Mouse (Mus musculus) forebrain, embryonic 14.5 days (tissue): ENCODE measurements around the gene Antxr1. TPM values are rescaled to one million over a fixed set of nuclear protein-coding genes. Genes with fewer than 3 reads are reported as not detected.

Source experiments
- ATAC-seq: fragments of 200-750 bp; cut with Nextera tagmentation; 2 replicates; pipeline ENCODE4 v1.8.0; 2017; ENCODE audit warnings: mild to moderate bottlenecking, moderate library complexity
- DNase-seq: peaks from one replicate; pipeline ENCODE4 v3.0.0-alpha.2; 2015; ENCODE audit warnings: low spot score
- H3K27ac ChIP-seq: fragments of 300-500 bp; sonication (generic); 2 replicates; pipeline ENCODE4 v1.5.1; 2014; ENCODE audit warnings: low read depth, mild to moderate bottlenecking, control low read depth, low read length, moderate library complexity
- H3K27me3 ChIP-seq: fragments of 300-500 bp; sonication (generic); replicated peaks from 2 replicates; pipeline ENCODE4 v1.6.1; 2014; ENCODE audit warnings: low read length, control low read depth, mixed read lengths; ENCODE audit not compliant: control insufficient read depth, insufficient read depth
- H3K36me3 ChIP-seq: fragments of 300-500 bp; sonication (generic); 2 replicates; pipeline ENCODE4 v1.6.1; 2014; ENCODE audit warnings: low read length, control low read depth; ENCODE audit not compliant: control insufficient read depth, insufficient read depth
- H3K4me1 ChIP-seq: fragments of 300-500 bp; sonication (generic); 2 replicates; pipeline ENCODE4 v1.6.1; 2014; ENCODE audit warnings: antibody characterized with exemption, low read length, control low read depth; ENCODE audit not compliant: control insufficient read depth, insufficient read depth
- H3K4me2 ChIP-seq: fragments of 300-500 bp; sonication (generic); 2 replicates; pipeline ENCODE4 v1.6.1; 2014; ENCODE audit warnings: mild to moderate bottlenecking, control low read depth, low read length
- H3K4me3 ChIP-seq: fragments of 300-500 bp; sonication (generic); 2 replicates; pipeline ENCODE4 v1.5.1; 2014; ENCODE audit warnings: low read depth, low read length, control low read depth
- H3K9ac ChIP-seq: fragments of 300-500 bp; sonication (generic); 2 replicates; pipeline ENCODE4 v1.6.1; 2014; ENCODE audit warnings: mild to moderate bottlenecking, low read length, control low read depth, moderate library complexity
- H3K9me3 ChIP-seq: fragments of 300-500 bp; sonication (generic); replicated peaks from 2 replicates; pipeline ENCODE4 v1.6.1; 2016; ENCODE audit warnings: low read length, control low read depth, mixed read lengths; ENCODE audit not compliant: control insufficient read depth
- WGBS: fragments of 180-500 bp; shearing (Covaris S2); extraction: QIAGEN DNeasy Blood & Tissue Kit; methylation state at CpG from one replicate; pipeline ENCODE4 v1.1.7; 2014; 5-methylcytosine and 5-hydroxymethylcytosine counted together
- polyA plus RNA-seq: library from polyadenylated mRNA; unstranded; fragments of >200 nt; fragmentation: Nextera tagmentation; extraction: Ambion mirVana; gene quantifications from 2 replicates; pipeline ENCODE4 v1.2.1, GENCODE M21; 2014

Gene Antxr1
- polyA plus RNA-seq, 1 experiment from 2014 or later, result 2.3 TPM

GRCm38 (mm10) chr6:87092476-87092875, 243.1 kb downstream of the Antxr1 start:
- DNase-seq (no peak), ATAC-seq (no peak)
- H3K9ac ChIP-seq, result no peak overlapping the region
- H3K36me3 ChIP-seq, result peaks cover 29% of the 10 kb centered on the region
- H3K4me3 ChIP-seq, result no peak overlapping the region
- H3K27ac ChIP-seq, result no peak overlapping the region
- no peak overlapping the region for H3K4me2 ChIP-seq
- 94% methylated on average over 5 of the region's 5 CpGs for WGBS
- no peaks in the 10 kb centered on the region for H3K9me3 ChIP-seq
- H3K27me3 ChIP-seq, result no peaks in the 10 kb centered on the region
- no peaks in the 10 kb centered on the region for H3K4me1 ChIP-seq

GRCm38 (mm10) chr6:87090877-87091276, 244.7 kb downstream of the Antxr1 start:
- Histone ChIP-seq H3K36me3 (peaks cover 44% of the 10 kb centered on the region), H3K4me3 (no peak overlapping the region), H3K27ac (no peak overlapping the region), H3K9me3 (no peaks in the 10 kb centered on the region), H3K4me2 (no peak overlapping the region), H3K27me3 (no peaks in the 10 kb centered on the region), H3K9ac (no peak overlapping the region), H3K4me1 (no peaks in the 10 kb centered on the region)
- ATAC-seq, result no peak
- no peak for DNase-seq
- WGBS, result 85% methylated on average over 3 of the region's 3 CpGs

- Histone ChIP-seq H3K9ac (no peak overlapping the region), H3K4me2 (no peak overlapping the region), H3K36me3 (peaks cover 67% of the 10 kb centered on the region), H3K4me1 (no peaks in the 10 kb centered on the region), H3K4me3 (no peak overlapping the region), H3K27ac (no peak overlapping the region), H3K9me3 (no peaks in the 10 kb centered on the region), H3K27me3 (no peaks in the 10 kb centered on the region)
- WGBS, result 93% methylated on average over 5 of the region's 5 CpGs
- DNase-seq, result no peak
- no peak for ATAC-seq
Observed at GRCm38 (mm10) chr6:87088356-87088755, 247.3 kb downstream of the Antxr1 start.

- Histone ChIP-seq H3K4me1 (no peaks in the 10 kb centered on the region), H3K27ac (no peak overlapping the region), H3K4me2 (no peak overlapping the region), H3K36me3 (peaks cover 86% of the 10 kb centered on the region), H3K9me3 (no peaks in the 10 kb centered on the region), H3K27me3 (no peaks in the 10 kb centered on the region), H3K4me3 (no peak overlapping the region), H3K9ac (no peak overlapping the region)
- 92% methylated on average over 6 of the region's 6 CpGs for WGBS
- DNase-seq, result no peak
- no peak for ATAC-seq
Observed at GRCm38 (mm10) chr6:87085026-87085425, 250.6 kb downstream of the Antxr1 start.

Other genes with a start within 250 kb of the Antxr1 start
- gene D6Ertd527e, start 231.1 kb downstream of the Antxr1 start, polyA plus RNA-seq, result not detected in 2 replicates
- not detected in 2 replicates for gene Gkn1, start 15.1 kb upstream of the Antxr1 start, polyA plus RNA-seq
- not detected in 2 replicates for gene Gkn2, start 37.5 kb upstream of the Antxr1 start, polyA plus RNA-seq
- 0.42 and 0.45 TPM in 2 replicates for gene Gkn3, start 53.1 kb upstream of the Antxr1 start, polyA plus RNA-seq
- gene Bmp10, start 93.2 kb upstream of the Antxr1 start, polyA plus RNA-seq, result not detected in 2 replicates
- 1.2 and 2.2 TPM in 2 replicates for gene Arhgap25, start 197.4 kb upstream of the Antxr1 start, polyA plus RNA-seq